Comparison of ENCODE assay signal across 9 mouse cellular contexts in the genomic region with DNA sequence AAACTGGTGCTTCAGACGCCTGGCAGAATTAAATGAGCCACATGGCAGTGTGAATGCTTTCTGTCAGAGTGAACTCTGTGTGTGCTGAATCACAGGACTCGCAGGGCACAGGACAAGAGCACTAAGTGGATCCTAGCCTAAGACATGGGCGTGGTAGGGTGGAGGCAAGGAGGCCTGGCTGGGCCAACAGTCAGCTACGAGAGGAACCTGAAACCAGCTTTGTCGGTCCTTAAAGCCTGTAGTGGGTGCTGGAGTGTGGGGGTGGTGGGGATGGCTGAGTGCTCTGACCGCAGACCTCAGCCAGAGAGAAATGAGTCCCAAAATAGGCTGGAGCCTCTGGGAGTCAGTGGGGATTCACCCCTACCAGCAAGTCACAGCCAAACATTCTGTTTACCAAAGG. TPM values are rescaled to one million over a fixed set of nuclear protein-coding genes. Genes with fewer than 3 reads are reported as not detected.
DNase-seq lines count a peak whose midpoint lies in the region; ATAC-seq lines count a peak whose summit lies in the region.
"Had no signal": no experiment of that assay in that cellular context is flagged by ENCODE, and none has a peak within 500 bp of the region (broad histone marks: within the 10 kb centered on the region; RNA-seq: fewer than 3 reads in every experiment).

No protein-coding gene starts in this region.

- WGBS in heart, embryonic 16.5 days, result 32% methylated on average over 6 of the region's 6 CpGs
- 45% methylated on average over 6 of the region's 6 CpGs for WGBS in midbrain, embryonic 15.5 days

- H3K4me1 ChIP-seq in heart, embryonic 16.5 days (ENCODE audit: control insufficient read depth, insufficient read depth, low read length), result peaks cover 73% of the 10 kb centered on the region
- peaks cover 21% of the 10 kb centered on the region for H3K4me1 ChIP-seq in midbrain, embryonic 15.5 days

- H3K9ac ChIP-seq in heart, embryonic 16.5 days (ENCODE audit: low read length), result peak overlapping the region; percentile 53; the same call in 1 of the 2 replicates
- peak overlapping the region; percentile 4; the same call in 1 of the 2 replicates for H3K9ac ChIP-seq in midbrain, embryonic 15.5 days

- H3K27me3 ChIP-seq in heart, embryonic 16.5 days (ENCODE audit: control insufficient read depth, insufficient read depth, low read length), result no peaks in the 10 kb centered on the region
- no peaks in the 10 kb centered on the region for H3K27me3 ChIP-seq in midbrain, embryonic 15.5 days (replicated peaks)

- H3K27ac ChIP-seq in heart, embryonic 16.5 days (ENCODE audit: low read length), result peak overlapping the region; percentile 76
- H3K27ac ChIP-seq in midbrain, embryonic 15.5 days, result no peak overlapping the region

- H3K4me3 ChIP-seq in heart, embryonic 16.5 days (ENCODE audit: low read length), result no peak overlapping the region
- no peak overlapping the region for H3K4me3 ChIP-seq in midbrain, embryonic 15.5 days

- no peaks in the 10 kb centered on the region for H3K36me3 ChIP-seq in heart, embryonic 16.5 days (ENCODE audit: control insufficient read depth, insufficient read depth)
- H3K36me3 ChIP-seq in midbrain, embryonic 15.5 days (replicated peaks), result no peaks in the 10 kb centered on the region

- peak; percentile 96 for DNase-seq in heart, adult 11 months
- no peak for DNase-seq in heart, postnatal 25 days (ENCODE audit: low spot score)
- DNase-seq in CD4-positive helper T cell, adult 2 months (ENCODE audit: low read depth, low spot score), result peak; percentile 42
- no peak for DNase-seq in kidney, adult 11 months
- no peak for DNase-seq in thymus, postnatal 0 days (ENCODE audit: low spot score)
- DNase-seq in urinary bladder, adult 2 months (ENCODE audit: low spot score), result no peak
- DNase-seq: right cerebral cortex, postnatal 4 days had no signal

- no peaks in the 10 kb centered on the region for H3K9me3 ChIP-seq in heart, embryonic 16.5 days (replicated peaks; ENCODE audit: control insufficient read depth, low read length)
- H3K9me3 ChIP-seq in midbrain, embryonic 15.5 days, result no peaks in the 10 kb centered on the region

- H3K4me2 ChIP-seq in heart, embryonic 16.5 days (ENCODE audit: low read depth, low read length), result peak overlapping the region; percentile 8; the same call in 1 of the 2 replicates
- H3K4me2 ChIP-seq in midbrain, embryonic 15.5 days, result no peak overlapping the region

- intact Hi-C loops in heart, postnatal 25 days (cut with DNase I), result no loop called here

- ATAC-seq in heart, embryonic 16.5 days (replicated peaks; ENCODE audit: extremely low read depth, insufficient read depth, low FRiP score), result 0 out of 2 replicates have a peak, but pooled peaks have one; percentile 24
- ATAC-seq in midbrain, embryonic 15.5 days (replicated peaks), result no peak

RNA-seq across cellular contexts. Expression of a gene that starts 12.6 kb away (rescaled TPM):
- total RNA-seq in heart, postnatal 25 days (2021), result 10 to 100 TPM; 47.9 to 78.9 TPM
- polyA plus RNA-seq in heart, embryonic 16.5 days (2015; fragmentation: Nextera tagmentation; extraction: Ambion mirVana), result 75.1 and 76.4 TPM in 2 replicates
- polyA plus RNA-seq in midbrain, embryonic 15.5 days (2015; fragmentation: Nextera tagmentation; extraction: Ambion mirVana), result 16.2 and 19.3 TPM in 2 replicates
- polyA plus RNA-seq in thymus, postnatal 0 days (2015; fragmentation: Nextera tagmentation; extraction: Ambion mirVana), result 29.8 and 34.7 TPM in 2 replicates
- 67.7 and 73.5 TPM in 2 replicates for polyA plus RNA-seq in urinary bladder, adult 2 months (2012; rRNA removed)

Comparison
In these comparisons a context has a peak if more than half of its experiments do, and no peak if none do; other contexts are left out.
1. DNase-seq: peak in heart, adult 11 months (single experiment) and CD4-positive helper T cell, adult 2 months (single experiment); none in heart, postnatal 25 days (single experiment), kidney, adult 11 months (single experiment), thymus, postnatal 0 days (single experiment) and urinary bladder, adult 2 months (single experiment).